Mouse (Mus musculus): ENCODE results near the gene Snai1.
A peak's percentile ranks its signal among the peaks of the same experiment; 100 is the strongest.

Snai1 gene

GRCm38 (mm10) chr2:167532131-167532530 is 5.9 kb upstream of the Snai1 start:
- Histone ChIP-seq H3K9me3 (ENCODE audit: low read length) (no peaks in the 10 kb centered on the region), H3K4me1 (replicated peaks; ENCODE audit: low read depth, low read length) (peaks cover 45% of the 10 kb centered on the region), H3K4me3 (replicated peaks; ENCODE audit: low read length) (no peak overlapping the region), H3K36me3 (ENCODE audit: insufficient read depth, low read length) (no peaks in the 10 kb centered on the region), H3K27me3 (ENCODE audit: insufficient read depth, low read length) (peaks cover 91% of the 10 kb centered on the region)
- TF ChIP-seq NANOG (IDR thresholded peaks at IDR 0.05; ENCODE audit: borderline replicate concordance, low read length): no peak
- no peak for TF ChIP-seq POU5F1 (IDR thresholded peaks at IDR 0.05; ENCODE audit: borderline replicate concordance, low read length)
- peak; percentile 66 for TF ChIP-seq CTCF (conservative IDR thresholded peaks at IDR 0.05; ENCODE audit: low read length)

GRCm38 (mm10) chr2:167533880-167534279 is 4.1 kb upstream of the Snai1 start:
- no peak for TF ChIP-seq POU5F1 (IDR thresholded peaks at IDR 0.05; ENCODE audit: borderline replicate concordance, low read length)
- no peak for TF ChIP-seq NANOG (IDR thresholded peaks at IDR 0.05; ENCODE audit: borderline replicate concordance, low read length)
- TF ChIP-seq CTCF (conservative IDR thresholded peaks at IDR 0.05; ENCODE audit: low read length): no peak
- H3K4me3 ChIP-seq (replicated peaks; ENCODE audit: low read length): no peak overlapping the region
- H3K9me3 ChIP-seq (ENCODE audit: low read length): no peaks in the 10 kb centered on the region
- H3K4me1 ChIP-seq (replicated peaks; ENCODE audit: low read depth, low read length): peaks cover 59% of the 10 kb centered on the region
- H3K27me3 ChIP-seq (ENCODE audit: insufficient read depth, low read length): peaks cover 89% of the 10 kb centered on the region
- H3K36me3 ChIP-seq (ENCODE audit: insufficient read depth, low read length): no peaks in the 10 kb centered on the region

DNA sequence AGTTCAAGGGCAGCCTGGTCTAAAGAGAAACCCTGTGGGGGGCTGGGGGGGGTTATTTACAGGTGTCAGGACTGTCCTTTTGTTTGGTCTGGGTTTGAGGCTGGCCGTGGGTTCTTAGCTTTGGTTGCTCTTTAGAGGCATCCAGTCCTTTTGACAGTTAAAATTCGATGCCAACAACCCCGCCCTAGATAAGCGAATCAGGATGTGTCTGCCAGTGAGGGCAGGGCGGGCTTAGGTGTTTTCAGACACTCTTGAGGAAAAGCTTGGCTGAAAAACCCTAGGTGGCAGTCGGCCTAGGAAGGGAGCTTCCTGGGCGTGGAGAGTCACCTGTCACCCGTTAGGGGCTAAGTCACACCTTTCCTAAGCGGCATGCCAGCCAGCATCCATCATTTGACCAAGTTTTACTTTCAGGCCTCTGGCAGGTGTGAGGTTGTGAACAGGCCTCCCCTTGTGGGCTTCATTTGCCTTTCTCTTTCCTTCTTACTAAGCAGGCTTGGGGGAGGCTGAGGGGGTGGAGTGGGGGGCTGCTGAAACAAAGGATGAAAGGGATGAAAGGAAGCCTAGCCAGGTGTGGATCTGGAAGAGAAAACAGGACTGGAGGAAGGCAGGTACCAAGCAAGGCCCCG is 1.6 kb upstream of the Snai1 start:
- Histone ChIP-seq H3K4me3 (replicated peaks; ENCODE audit: low read length) (no peak overlapping the region), H3K36me3 (ENCODE audit: insufficient read depth, low read length) (no peaks in the 10 kb centered on the region), H3K4me1 (replicated peaks; ENCODE audit: low read depth, low read length) (peaks cover 61% of the 10 kb centered on the region), H3K9me3 (ENCODE audit: low read length) (no peaks in the 10 kb centered on the region), H3K27me3 (ENCODE audit: insufficient read depth, low read length) (peaks cover 93% of the 10 kb centered on the region)
- TF ChIP-seq POU5F1 (IDR thresholded peaks at IDR 0.05; ENCODE audit: borderline replicate concordance, low read length): no peak
- TF ChIP-seq CTCF (conservative IDR thresholded peaks at IDR 0.05; ENCODE audit: low read length): no peak
- TF ChIP-seq NANOG (IDR thresholded peaks at IDR 0.05; ENCODE audit: borderline replicate concordance, low read length): no peak

GRCm38 (mm10) chr2:167538671-167539306 is 794 bp downstream of the Snai1 start:
- peaks cover 94% of the 10 kb centered on the region for H3K27me3 ChIP-seq (ENCODE audit: insufficient read depth, low read length)
- peaks cover 75% of the 10 kb centered on the region for H3K4me1 ChIP-seq (replicated peaks; ENCODE audit: low read depth, low read length)
- H3K4me3 ChIP-seq (replicated peaks; ENCODE audit: low read length): peak overlapping the region; percentile 76
- TF ChIP-seq CTCF (conservative IDR thresholded peaks at IDR 0.05; ENCODE audit: low read length) (no peak), NANOG (IDR thresholded peaks at IDR 0.05; ENCODE audit: borderline replicate concordance, low read length) (no peak)
- H3K36me3 ChIP-seq (ENCODE audit: insufficient read depth, low read length): peaks cover 6% of the 10 kb centered on the region; the same call in 1 of the 2 replicates
- no peaks in the 10 kb centered on the region for H3K9me3 ChIP-seq (ENCODE audit: low read length)

DNA sequence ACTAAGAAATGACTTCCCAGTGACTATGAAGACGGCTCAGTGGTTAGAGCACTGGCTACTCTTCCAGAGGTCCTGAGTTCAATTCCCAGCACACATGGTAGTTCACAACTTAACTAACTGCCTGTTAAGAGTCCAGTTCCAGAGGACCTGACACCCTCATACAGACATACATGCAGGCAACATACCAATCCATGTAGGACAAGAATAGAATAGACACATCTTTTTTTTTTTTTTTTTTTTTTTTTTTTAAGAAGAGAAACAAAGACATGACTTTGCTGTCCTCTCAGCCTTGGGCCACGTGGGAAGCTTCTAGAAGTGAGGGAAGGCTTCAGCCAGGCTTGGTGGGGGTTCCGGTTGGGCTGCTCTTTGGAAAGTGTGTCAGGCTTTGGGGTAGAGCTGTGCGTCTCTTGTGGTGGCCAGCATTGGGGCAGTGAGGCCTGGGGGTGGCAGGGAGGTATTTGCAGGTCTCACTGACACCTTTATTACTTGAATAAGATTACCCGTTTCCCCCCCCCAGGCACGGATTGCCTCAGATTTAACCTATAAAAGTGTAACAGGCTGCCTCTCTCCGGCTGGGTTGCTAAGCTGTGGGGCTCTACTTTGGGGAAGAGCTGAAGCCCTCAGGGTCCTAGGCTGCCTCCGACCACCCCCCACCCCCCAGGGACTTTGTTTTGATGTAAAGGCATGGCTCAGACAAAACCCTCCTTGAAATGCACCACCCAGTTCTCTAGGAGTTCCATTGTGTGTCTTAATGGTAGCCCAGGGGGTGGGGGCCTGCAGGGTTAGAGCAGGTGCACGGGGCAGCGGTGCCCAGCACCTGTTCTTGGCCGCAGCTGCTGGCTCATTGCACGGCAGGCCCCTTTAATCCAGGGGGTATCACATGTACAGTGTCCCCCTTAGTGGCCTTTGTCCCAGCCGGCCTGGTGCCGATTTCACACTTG is 1.8 kb downstream of the Snai1 start:
- Histone ChIP-seq H3K9me3 (ENCODE audit: low read length) (no peaks in the 10 kb centered on the region), H3K4me1 (replicated peaks; ENCODE audit: low read depth, low read length) (peaks cover 85% of the 10 kb centered on the region), H3K4me3 (replicated peaks; ENCODE audit: low read length) (peak overlapping the region; percentile 62), H3K36me3 (ENCODE audit: insufficient read depth, low read length) (peaks cover 6% of the 10 kb centered on the region; the same call in 1 of the 2 replicates), H3K27me3 (ENCODE audit: insufficient read depth, low read length) (peaks cover 94% of the 10 kb centered on the region)
- TF ChIP-seq CTCF (conservative IDR thresholded peaks at IDR 0.05; ENCODE audit: low read length) (no peak), POU5F1 (IDR thresholded peaks at IDR 0.05; ENCODE audit: borderline replicate concordance, low read length) (0 out of 2 replicates have a peak, but pooled peaks have one; percentile 11), NANOG (IDR thresholded peaks at IDR 0.05; ENCODE audit: borderline replicate concordance, low read length) (peak; percentile 79)

DNA sequence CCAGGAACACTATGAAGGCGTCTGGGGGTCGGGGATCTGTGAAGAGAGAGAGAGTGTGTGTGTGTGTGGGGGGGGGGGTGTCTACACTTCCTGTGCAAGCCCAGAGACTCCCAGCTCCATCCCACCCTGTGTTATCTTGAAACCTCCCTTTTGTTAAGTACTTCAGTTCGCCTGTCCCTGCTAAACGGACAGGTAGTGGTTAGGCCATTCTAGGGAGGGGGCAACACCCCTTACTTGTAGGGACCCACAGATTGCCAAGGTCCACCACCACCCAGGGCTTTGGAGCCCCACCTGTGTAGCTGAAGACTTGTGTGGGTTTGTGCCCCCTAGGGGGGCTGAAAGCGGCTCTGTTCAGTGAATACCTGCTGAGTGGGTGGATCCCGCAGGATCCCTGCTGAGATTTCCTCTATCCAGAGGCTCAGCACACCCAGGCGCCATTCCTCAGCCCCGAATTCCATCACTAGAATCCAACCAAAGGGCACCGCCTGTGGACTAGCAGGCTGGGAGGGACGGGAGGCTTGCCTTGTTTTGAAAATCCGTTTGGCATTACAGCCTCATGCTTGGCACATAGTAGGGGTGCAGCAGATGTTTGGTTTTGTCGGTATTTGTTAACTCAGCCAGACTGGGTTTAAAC is 2.6 kb downstream of the Snai1 start:
- peak overlapping the region; percentile 62 for H3K4me3 ChIP-seq (replicated peaks; ENCODE audit: low read length)
- TF ChIP-seq CTCF (conservative IDR thresholded peaks at IDR 0.05; ENCODE audit: low read length) (no peak), POU5F1 (IDR thresholded peaks at IDR 0.05; ENCODE audit: borderline replicate concordance, low read length) (no peak), NANOG (IDR thresholded peaks at IDR 0.05; ENCODE audit: borderline replicate concordance, low read length) (no peak)
- peaks cover 85% of the 10 kb centered on the region for H3K4me1 ChIP-seq (replicated peaks; ENCODE audit: low read depth, low read length)
- peaks cover 94% of the 10 kb centered on the region for H3K27me3 ChIP-seq (ENCODE audit: insufficient read depth, low read length)
- H3K9me3 ChIP-seq (ENCODE audit: low read length): no peaks in the 10 kb centered on the region
- peaks cover 6% of the 10 kb centered on the region; the same call in 1 of the 2 replicates for H3K36me3 ChIP-seq (ENCODE audit: insufficient read depth, low read length)

DNA sequence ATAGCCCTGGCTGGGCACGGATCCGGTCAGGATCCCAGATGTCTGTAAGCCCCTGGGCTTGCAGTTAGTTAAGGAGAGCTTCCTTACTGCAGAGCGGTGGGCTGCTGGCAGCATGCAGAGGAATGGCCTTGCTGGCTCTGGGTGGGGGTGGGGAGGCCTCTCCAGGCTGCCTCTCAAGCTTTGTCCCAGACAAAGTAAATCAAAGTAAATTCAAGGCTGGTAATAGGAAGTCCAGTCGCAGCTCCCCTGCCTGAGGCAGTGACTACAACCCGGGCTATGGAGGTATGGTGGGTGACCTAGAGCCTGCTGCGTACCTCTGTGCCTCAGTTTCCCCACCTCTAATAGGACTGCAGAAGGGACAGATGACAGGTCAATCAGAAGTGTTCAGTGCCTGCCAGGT is 3.3 kb downstream of the Snai1 start:
- peaks cover 6% of the 10 kb centered on the region; the same call in 1 of the 2 replicates for H3K36me3 ChIP-seq (ENCODE audit: insufficient read depth, low read length)
- peaks cover 93% of the 10 kb centered on the region for H3K27me3 ChIP-seq (ENCODE audit: insufficient read depth, low read length)
- peak overlapping the region; percentile 62 for H3K4me3 ChIP-seq (replicated peaks; ENCODE audit: low read length)
- peaks cover 82% of the 10 kb centered on the region for H3K4me1 ChIP-seq (replicated peaks; ENCODE audit: low read depth, low read length)
- TF ChIP-seq NANOG (IDR thresholded peaks at IDR 0.05; ENCODE audit: borderline replicate concordance, low read length) (no peak), POU5F1 (IDR thresholded peaks at IDR 0.05; ENCODE audit: borderline replicate concordance, low read length) (no peak), CTCF (conservative IDR thresholded peaks at IDR 0.05; ENCODE audit: low read length) (no peak)
- no peaks in the 10 kb centered on the region for H3K9me3 ChIP-seq (ENCODE audit: low read length)

Data from E14TG2a.4 (cell line).